Mouse (Mus musculus) heart, postnatal 14 days (tissue): ENCODE results near the gene Plod2. TPM values are rescaled to one million over a fixed set of nuclear protein-coding genes. Genes with fewer than 3 reads are reported as not detected.
A peak's percentile ranks its signal among the peaks of the same experiment; 100 is the strongest.

Source experiments
- DNase-seq, 2 experiments: peaks; one replicate each; pipeline ENCODE4 v3.0.0; 2021 to 2022
- intact Hi-C: fragments of 180-260 bp; cut with DNase I; formaldehyde crosslinking; loops from one replicate; pipeline ENCODE4 v1.15.1; 2025
- total RNA-seq, 2 experiments: library from RNA; stranded (reverse); gene quantifications; 2 replicates each; pipeline ENCODE4 v1.2.3; 2021

The Plod2 gene
- total RNA-seq, 2 experiments from 2014 or later: 20.1 to 23.4 TPM

- intact Hi-C loops: no loop called here
- no peak for DNase-seq
These were observed 55.0 kb downstream of the Plod2 start for GRCm38 (mm10) chr9:92596916-92597547.

DNA sequence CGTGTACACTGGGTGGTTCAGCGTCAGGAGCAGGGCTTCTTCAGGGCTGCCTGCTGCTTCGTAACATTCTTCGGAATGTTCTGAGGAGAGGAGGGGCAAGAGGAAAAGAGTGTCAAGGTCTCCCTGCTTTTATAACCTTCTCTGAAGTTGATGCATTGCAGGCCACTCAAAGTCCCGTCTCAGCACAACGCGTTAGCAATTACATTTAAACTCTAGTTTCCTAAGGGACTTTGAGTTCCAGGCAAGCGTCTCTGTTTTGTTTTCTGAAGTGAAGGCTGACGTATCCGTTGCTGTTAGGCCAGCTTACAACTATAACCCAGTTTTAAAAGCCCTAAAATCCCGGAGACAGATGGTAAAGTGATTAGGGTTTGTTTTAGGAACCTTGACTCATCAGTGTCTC is 55.8 kb downstream of the Plod2 start:
- DNase-seq: no peak
- intact Hi-C loops: no loop called here

DNA sequence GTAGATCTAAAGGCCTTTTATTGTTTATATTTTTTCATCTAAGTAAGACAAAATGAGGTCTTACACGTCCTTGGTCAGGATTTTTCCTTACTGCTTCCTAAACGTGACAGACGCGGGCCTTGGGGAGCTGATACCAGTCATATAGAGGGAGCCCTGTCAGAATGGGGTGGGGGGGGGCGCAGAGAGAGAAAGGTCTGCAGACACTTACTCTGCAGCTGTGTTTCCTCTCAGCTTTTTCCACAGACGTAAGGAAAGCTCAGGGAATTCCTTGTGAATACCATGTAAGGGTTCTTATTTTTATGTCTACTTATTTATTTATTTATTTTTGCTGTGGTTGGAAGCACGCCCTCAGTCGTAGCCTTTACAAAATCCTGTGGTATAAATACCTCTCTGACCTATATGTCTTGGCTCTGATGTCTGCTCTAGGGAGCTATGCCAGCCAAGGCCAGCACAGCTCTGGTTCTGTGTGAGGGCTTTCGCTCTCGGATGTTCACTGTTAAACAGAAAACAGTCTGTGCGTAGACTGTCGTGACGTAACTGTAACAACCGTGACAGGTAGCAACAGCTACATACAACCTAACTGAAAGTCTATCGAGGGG is 58.0 kb downstream of the Plod2 start:
- intact Hi-C loops: no loop called here
- DNase-seq: no peak

- no peak for DNase-seq
- intact Hi-C loops: no loop called here
These were observed 59.5 kb downstream of the Plod2 start for GRCm38 (mm10) chr9:92601551-92601950.

DNA sequence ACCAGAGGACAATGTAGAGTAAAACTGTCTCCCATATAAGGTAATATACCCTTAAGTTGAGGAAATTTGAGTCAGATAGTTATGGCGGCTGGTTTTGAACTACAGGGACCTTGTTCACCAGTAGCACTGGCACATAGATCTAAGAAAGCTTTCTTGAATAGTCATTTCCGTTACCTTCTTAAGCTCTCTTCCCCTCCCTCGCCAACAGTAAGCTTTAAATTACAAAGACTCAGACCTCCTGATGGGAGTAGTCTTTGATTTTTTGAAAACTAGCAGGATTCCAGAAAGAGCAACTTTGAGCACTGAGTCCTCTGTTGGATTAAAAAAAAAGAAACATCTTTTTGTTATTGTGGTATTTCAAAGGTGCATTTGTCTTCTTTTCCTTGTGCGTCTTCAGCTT is 61.5 kb downstream of the Plod2 start:
- intact Hi-C loops: no loop called here
- no peak for DNase-seq

DNA sequence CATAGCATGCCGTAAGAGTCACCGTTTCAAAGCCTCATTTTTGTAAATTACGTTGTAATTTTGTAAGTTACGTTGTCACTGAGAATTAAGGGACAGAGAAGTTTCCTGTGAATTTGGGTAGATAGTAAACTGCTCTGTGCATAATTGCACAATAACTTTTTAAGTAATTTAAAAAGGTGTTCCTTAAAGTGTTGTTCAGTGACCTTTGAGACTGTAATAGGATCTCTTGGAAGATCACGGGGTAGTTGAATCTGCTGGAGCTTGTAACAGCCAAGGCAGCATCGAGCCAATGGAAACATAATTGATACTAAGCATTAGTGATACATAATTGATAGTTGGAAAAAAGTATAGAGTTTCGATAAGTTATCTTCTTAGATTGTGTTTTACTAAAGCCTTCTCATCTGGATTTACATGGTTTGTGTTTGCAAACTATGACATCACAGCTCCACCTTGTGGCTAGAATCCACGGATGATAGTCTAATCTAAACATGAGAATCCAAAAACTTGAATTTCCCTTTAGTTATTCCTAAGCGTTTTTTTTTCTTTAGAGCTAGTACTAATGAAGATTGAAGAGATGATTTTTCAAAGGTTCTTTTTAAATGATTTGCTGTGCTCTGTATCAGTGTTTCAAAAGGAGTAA is 68.7 kb downstream of the Plod2 start:
- intact Hi-C loops: loop anchor here (1.0 to 10.0 kb wide), 5 partner anchors 68 to 390 kb away; partner anchors contain the start of gene Plod2
- peak; percentile 51 to 72 for DNase-seq

- intact Hi-C loops: loop anchor here (2.0 to 10.0 kb wide), 4 partner anchors 70 to 466 kb away; partner anchors contain the start of gene Plod2
- peak; percentile 9 to 25 for DNase-seq
These were observed 70.6 kb downstream of the Plod2 start for GRCm38 (mm10) chr9:92612641-92613040.

GRCm38 (mm10) chr9:92613206-92613605 is 71.2 kb downstream of the Plod2 start:
- intact Hi-C loops: loop anchor here (2.0 to 10.0 kb wide), 4 partner anchors 71 to 466 kb away; partner anchors contain the start of gene Plod2
- peak in 1 of 2 experiments; percentile 7 for DNase-seq

DNA sequence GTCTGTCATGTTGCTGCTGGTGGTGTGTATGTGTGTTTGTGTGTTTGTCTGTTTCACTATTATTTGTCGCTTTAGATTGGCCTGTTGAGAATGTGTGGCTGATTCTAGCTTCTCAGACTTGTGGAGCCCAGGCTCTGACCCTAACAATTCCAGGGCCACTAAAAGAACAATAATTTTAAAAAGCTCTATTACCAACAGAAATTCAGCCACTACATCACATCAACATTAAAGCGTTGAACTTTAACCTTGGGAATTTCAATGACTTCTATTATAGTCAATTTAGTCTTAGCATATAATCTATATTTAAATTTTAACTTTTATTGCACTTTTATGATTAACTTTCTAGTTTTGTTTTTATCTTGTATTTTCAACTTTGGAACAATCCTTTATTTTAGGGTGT is 74.4 kb downstream of the Plod2 start:
- intact Hi-C loops: loop anchor here (10.0 kb wide), 2 partner anchors 242 to 258 kb away; no protein-coding TSS in a partner anchor
- no peak for DNase-seq

DNA sequence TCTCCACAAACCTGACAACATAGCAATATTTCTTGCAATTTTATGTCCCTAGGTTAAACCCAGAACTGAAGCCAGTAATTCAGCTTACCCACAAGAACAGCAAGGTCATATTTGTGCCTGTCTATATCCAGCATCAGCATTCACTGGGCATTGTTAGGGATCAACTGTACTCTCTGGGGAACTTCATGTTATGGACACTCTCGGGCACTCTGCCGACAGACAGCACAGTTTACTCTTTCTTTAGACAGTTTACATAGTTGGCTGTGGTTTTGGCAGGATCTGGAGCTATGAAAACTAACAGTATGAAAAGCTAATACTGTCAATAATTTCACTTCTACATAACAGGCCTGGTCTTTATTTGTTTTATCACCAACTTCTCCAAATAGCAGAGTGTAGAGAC is 75.4 kb downstream of the Plod2 start:
- intact Hi-C loops: loop anchor here (10.0 kb wide), 2 partner anchors 243 to 257 kb away; no protein-coding TSS in a partner anchor
- no peak for DNase-seq

- intact Hi-C loops: no loop called here
- no peak for DNase-seq
These were observed 78.1 kb downstream of the Plod2 start for GRCm38 (mm10) chr9:92620088-92620487.

GRCm38 (mm10) chr9:92621246-92621645 is 79.2 kb downstream of the Plod2 start:
- peak in 1 of 2 experiments; percentile 5 for DNase-seq
- intact Hi-C loops: no loop called here

GRCm38 (mm10) chr9:92621878-92622282 is 79.9 kb downstream of the Plod2 start:
- DNase-seq: no peak
- intact Hi-C loops: no loop called here

- no peak for DNase-seq
- intact Hi-C loops: no loop called here
These were observed 92.8 kb downstream of the Plod2 start for GRCm38 (mm10) chr9:92634792-92635191.

GRCm38 (mm10) chr9:92639200-92639897 is 97.3 kb downstream of the Plod2 start:
- intact Hi-C loops: no loop called here
- peak; percentile 19 to 21 for DNase-seq

- DNase-seq: no peak
- intact Hi-C loops: no loop called here
These were observed 99.7 kb downstream of the Plod2 start for GRCm38 (mm10) chr9:92641717-92642116.

Other genes starting within 250 kb of the Plod2 start
- not detected for gene 1700057G04Rik, start 232.8 kb upstream of the Plod2 start, total RNA-seq
- 10 to 100 TPM; 10.4 to 12.2 TPM for gene Plscr4, start 84.8 kb upstream of the Plod2 start, total RNA-seq